Mouse (Mus musculus) liver, postnatal 0 days (tissue): ENCODE results near the gene Usp2. TPM values are rescaled to one million over a fixed set of nuclear protein-coding genes. Genes with fewer than 3 reads are reported as not detected.
A peak's percentile ranks its signal among the peaks of the same experiment; 100 is the strongest.

ENCODE experiments used
- ATAC-seq: fragments of 200-750 bp; cut with Nextera tagmentation; 2 replicates; pipeline ENCODE4 v1.8.0; 2017; ENCODE audit warnings: mild to moderate bottlenecking, moderate library complexity
- DNase-seq: peaks from one replicate; pipeline ENCODE4 v3.0.0-alpha.2; 2016
- H3K27ac ChIP-seq: fragments of 300-500 bp; sonication (generic); 2 replicates; pipeline ENCODE4 v1.5.1; 2014; ENCODE audit warnings: antibody characterized with exemption, moderate library complexity, mild to moderate bottlenecking, low read depth
- H3K27me3 ChIP-seq: fragments of 300-500 bp; sonication (generic); 2 replicates; pipeline ENCODE4 v1.6.1; 2014; ENCODE audit warnings: low read length, control low read depth, mixed read lengths; ENCODE audit not compliant: insufficient read depth
- H3K36me3 ChIP-seq: fragments of 300-500 bp; sonication (generic); replicated peaks from 2 replicates; pipeline ENCODE4 v1.6.1; 2014; ENCODE audit warnings: mild to moderate bottlenecking, control low read depth, low read length, moderate library complexity, mixed read lengths; ENCODE audit not compliant: insufficient read depth
- H3K4me1 ChIP-seq: fragments of 300-500 bp; sonication (generic); 2 replicates; pipeline ENCODE4 v1.6.1; 2014; ENCODE audit warnings: antibody characterized with exemption, mild to moderate bottlenecking, control low read depth; ENCODE audit not compliant: insufficient read depth
- H3K4me2 ChIP-seq: fragments of 300-500 bp; sonication (generic); 2 replicates; pipeline ENCODE4 v1.6.1; 2014; ENCODE audit warnings: low read depth, mild to moderate bottlenecking, low read length, moderate library complexity, mixed read lengths
- H3K4me3 ChIP-seq: fragments of 300-500 bp; sonication (generic); 2 replicates; pipeline ENCODE4 v1.5.1; 2014; ENCODE audit warnings: low read depth, low read length
- H3K9ac ChIP-seq: fragments of 300-500 bp; sonication (generic); replicated peaks from 2 replicates; pipeline ENCODE4 v1.6.1; 2014; ENCODE audit warnings: mild to moderate bottlenecking, moderate library complexity
- H3K9me3 ChIP-seq: fragments of 300-500 bp; sonication (generic); 2 replicates; pipeline ENCODE4 v1.6.1; 2016; ENCODE audit warnings: mild to moderate bottlenecking, control low read depth, low read length, mixed read lengths
- CTCF ChIP-seq: sonication (generic); IDR thresholded peaks from 2 replicates; pipeline ENCODE4 v1.5.1; 2016; ENCODE audit warnings: antibody characterized with exemption, low read depth
- EP300 ChIP-seq: IDR thresholded peaks from 2 replicates; pipeline ENCODE4 v1.6.1; 2016; ENCODE audit warnings: antibody characterized with exemption, low read depth, mild to moderate bottlenecking
- WGBS: fragments of 180-500 bp; shearing (Covaris S2); extraction: QIAGEN DNeasy Blood & Tissue Kit; methylation state at CpG from one replicate; pipeline ENCODE4 v1.1.7; 2014; ENCODE audit not compliant: insufficient replicate concordance; 5-methylcytosine and 5-hydroxymethylcytosine counted together
- polyA plus RNA-seq: library from polyadenylated mRNA; unstranded; fragments of >200 nt; fragmentation: Nextera tagmentation; extraction: Ambion mirVana; gene quantifications from 2 replicates; pipeline ENCODE4 v1.2.1, GENCODE M21; 2015

Gene Usp2
- polyA plus RNA-seq, 1 experiment from 2014 or later = 2.9 TPM

- ATAC-seq (peak; percentile 59), DNase-seq (peak; percentile 43)
- Histone ChIP-seq H3K27me3 (no peaks in the 10 kb centered on the region), H3K4me3 (peak overlapping the region; percentile 49), H3K27ac (no peak overlapping the region), H3K4me1 (peaks cover 8% of the 10 kb centered on the region; the same call in 1 of the 2 replicates), H3K4me2 (peak overlapping the region; percentile 75), H3K36me3 (no peaks in the 10 kb centered on the region), H3K9me3 (no peaks in the 10 kb centered on the region), H3K9ac (peak overlapping the region; percentile 58)
- TF ChIP-seq EP300 (no peak), CTCF (no peak)
- WGBS = 6% methylated on average over 15 of the region's 15 CpGs
Observed at GRCm38 (mm10) chr9:44067241-44067959, 579 bp downstream of the Usp2 start.

- Histone ChIP-seq H3K27ac (no peak overlapping the region), H3K4me1 (peaks cover 8% of the 10 kb centered on the region; the same call in 1 of the 2 replicates), H3K27me3 (no peaks in the 10 kb centered on the region), H3K4me2 (no peak overlapping the region), H3K9me3 (no peaks in the 10 kb centered on the region), H3K36me3 (no peaks in the 10 kb centered on the region), H3K4me3 (no peak overlapping the region), H3K9ac (no peak overlapping the region)
- no peak for ATAC-seq
- 72% methylated on average over 6 of the region's 6 CpGs for WGBS
- TF ChIP-seq EP300 (no peak), CTCF (no peak)
- DNase-seq = no peak
Observed at GRCm38 (mm10) chr9:44067960-44068330, 1.1 kb downstream of the Usp2 start.

GRCm38 (mm10) chr9:44069252-44069651, 2.4 kb downstream of the Usp2 start:
- TF ChIP-seq EP300 (no peak), CTCF (no peak)
- H3K27me3 ChIP-seq = no peaks in the 10 kb centered on the region
- H3K27ac ChIP-seq = no peak overlapping the region
- H3K9me3 ChIP-seq = no peaks in the 10 kb centered on the region
- no peaks in the 10 kb centered on the region for H3K36me3 ChIP-seq
- WGBS = 37% methylated on average over 7 of the region's 7 CpGs
- no peak overlapping the region for H3K4me3 ChIP-seq
- H3K9ac ChIP-seq = no peak overlapping the region
- no peak for ATAC-seq
- DNase-seq = no peak
- H3K4me1 ChIP-seq = peaks cover 8% of the 10 kb centered on the region; the same call in 1 of the 2 replicates
- no peak overlapping the region for H3K4me2 ChIP-seq

GRCm38 (mm10) chr9:44070113-44070843, 3.5 kb downstream of the Usp2 start:
- Histone ChIP-seq H3K27ac (no peak overlapping the region), H3K9me3 (no peaks in the 10 kb centered on the region), H3K4me2 (no peak overlapping the region), H3K4me3 (no peak overlapping the region), H3K4me1 (peaks cover 8% of the 10 kb centered on the region; the same call in 1 of the 2 replicates), H3K9ac (no peak overlapping the region), H3K27me3 (no peaks in the 10 kb centered on the region), H3K36me3 (no peaks in the 10 kb centered on the region)
- TF ChIP-seq CTCF (no peak), EP300 (no peak)
- 68% methylated on average over 14 of the region's 14 CpGs for WGBS
- no peak for ATAC-seq
- no peak for DNase-seq

GRCm38 (mm10) chr9:44070844-44071231, 4.0 kb downstream of the Usp2 start:
- Histone ChIP-seq H3K36me3 (no peaks in the 10 kb centered on the region), H3K27me3 (no peaks in the 10 kb centered on the region), H3K9me3 (no peaks in the 10 kb centered on the region), H3K4me2 (no peak overlapping the region), H3K9ac (no peak overlapping the region), H3K4me3 (no peak overlapping the region), H3K27ac (no peak overlapping the region), H3K4me1 (peaks cover 8% of the 10 kb centered on the region; the same call in 1 of the 2 replicates)
- WGBS = 70% methylated on average over 8 of the region's 8 CpGs
- ATAC-seq = no peak
- TF ChIP-seq EP300 = no peak
- no peak for TF ChIP-seq CTCF
- no peak for DNase-seq

GRCm38 (mm10) chr9:44071914-44072598, 5.2 kb downstream of the Usp2 start:
- ATAC-seq (no peak), DNase-seq (no peak)
- H3K36me3 ChIP-seq = no peaks in the 10 kb centered on the region
- TF ChIP-seq CTCF = no peak
- H3K4me2 ChIP-seq = no peak overlapping the region
- no peak overlapping the region for H3K4me3 ChIP-seq
- H3K27me3 ChIP-seq = no peaks in the 10 kb centered on the region
- no peak overlapping the region for H3K27ac ChIP-seq
- no peaks in the 10 kb centered on the region for H3K9me3 ChIP-seq
- H3K4me1 ChIP-seq = peaks cover 7% of the 10 kb centered on the region; the same call in 1 of the 2 replicates
- H3K9ac ChIP-seq = no peak overlapping the region
- WGBS = 49% methylated on average over 11 of the region's 11 CpGs
